Mouse (Mus musculus) kidney, embryonic 14.5 days (tissue): ENCODE data around the gene Irgc1. TPM values are rescaled to one million over a fixed set of nuclear protein-coding genes. Genes with fewer than 3 reads are reported as not detected.
"Not testable (repeated sequence)": the region's sequence is repeated elsewhere in the genome, so short reads cannot be mapped to it uniquely, and the experiment has no call there.

Source experiments
- ATAC-seq: fragments of 200-750 bp; cut with Nextera tagmentation; 2 replicates; pipeline ENCODE4 v1.8.0; 2017; ENCODE audit warnings: moderate number of reproducible peaks, mild to moderate bottlenecking, moderate TSS enrichment, moderate library complexity; ENCODE audit not compliant: low FRiP score, low TSS enrichment
- H3K27ac ChIP-seq: fragments of 300-500 bp; sonication (generic); 2 replicates; pipeline ENCODE4 v1.5.1; 2014; ENCODE audit warnings: low read depth, mild to moderate bottlenecking, low read length, moderate library complexity, mixed read lengths
- H3K27me3 ChIP-seq: fragments of 300-500 bp; sonication (generic); 2 replicates; pipeline ENCODE4 v1.6.1; 2014; ENCODE audit warnings: mild to moderate bottlenecking, low read length; ENCODE audit not compliant: control insufficient read depth, insufficient read depth
- H3K36me3 ChIP-seq: fragments of 300-500 bp; sonication (generic); 2 replicates; pipeline ENCODE4 v1.6.1; 2014; ENCODE audit warnings: low read length, mixed read lengths; ENCODE audit not compliant: control insufficient read depth, insufficient read depth
- H3K4me1 ChIP-seq: fragments of 300-500 bp; sonication (generic); 2 replicates; pipeline ENCODE4 v1.6.1; 2014; ENCODE audit warnings: low read length, mixed read lengths; ENCODE audit not compliant: control insufficient read depth, insufficient read depth
- H3K4me2 ChIP-seq: fragments of 300-500 bp; sonication (generic); replicated peaks from 2 replicates; pipeline ENCODE4 v1.6.1; 2014; ENCODE audit warnings: low read depth, mild to moderate bottlenecking, low read length
- H3K4me3 ChIP-seq: fragments of 300-500 bp; sonication (generic); 2 replicates; pipeline ENCODE4 v1.5.1; 2014; ENCODE audit warnings: mild to moderate bottlenecking, low read length
- H3K9ac ChIP-seq: fragments of 300-500 bp; sonication (generic); 2 replicates; pipeline ENCODE4 v1.6.1; 2014; ENCODE audit warnings: low read depth, mild to moderate bottlenecking, low read length, moderate library complexity
- H3K9me3 ChIP-seq: fragments of 300-500 bp; sonication (generic); 2 replicates; pipeline ENCODE4 v1.6.1; 2016; ENCODE audit warnings: low read length; ENCODE audit not compliant: control insufficient read depth
- WGBS: fragments of 180-500 bp; shearing (Covaris S2); extraction: QIAGEN DNeasy Blood & Tissue Kit; methylation state at CpG from one replicate; pipeline ENCODE4 v1.1.7; 2014; 5-methylcytosine and 5-hydroxymethylcytosine counted together
- polyA plus RNA-seq: library from polyadenylated mRNA; unstranded; fragments of >200 nt; fragmentation: Nextera tagmentation; extraction: Ambion mirVana; gene quantifications from 2 replicates; pipeline ENCODE4 v1.2.1, GENCODE M21; 2014

Irgc1 gene
- not detected in 2 replicates for polyA plus RNA-seq

DNA sequence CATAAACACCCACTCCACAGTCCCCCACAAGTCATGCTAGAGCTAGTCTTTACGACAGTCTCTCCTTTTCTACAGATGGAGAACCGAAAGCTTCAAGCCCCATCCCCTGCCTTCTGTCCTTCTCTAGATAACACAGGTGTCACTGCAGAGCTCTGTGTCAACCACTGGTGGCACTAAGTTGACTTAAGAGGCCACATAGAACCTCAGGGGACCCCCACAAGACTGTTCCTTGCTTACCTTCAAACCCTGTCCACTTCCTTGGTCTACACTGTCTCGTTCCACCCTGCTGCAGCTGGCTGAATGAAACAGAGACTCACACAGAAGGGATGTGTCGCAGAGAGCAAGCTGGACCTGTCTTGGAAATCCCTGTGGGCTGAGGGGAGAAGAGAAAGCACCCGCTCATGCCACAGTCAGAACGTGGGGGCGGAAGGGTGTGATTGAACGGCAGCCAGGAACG lies at the start of gene Irgc1:
TSS of gene Irgc1 (minus strand) at position 443 of the 457 bp plus-strand sequence.
- no peak for ATAC-seq
- no peak within 1 kb of the TSS for H3K27ac ChIP-seq
- H3K27me3 ChIP-seq, result no peaks in the 10 kb centered on the region
- no peak within 1 kb of the TSS for H3K9ac ChIP-seq
- 65% methylated on average over 9 of the region's 9 CpGs for WGBS
- no peaks in the 10 kb centered on the region for H3K4me1 ChIP-seq
- H3K9me3 ChIP-seq, result no peaks in the 10 kb centered on the region
- no peak within 1 kb of the TSS for H3K4me3 ChIP-seq
- no peaks in the 10 kb centered on the region for H3K36me3 ChIP-seq
- no peak within 1 kb of the TSS for H3K4me2 ChIP-seq

DNA sequence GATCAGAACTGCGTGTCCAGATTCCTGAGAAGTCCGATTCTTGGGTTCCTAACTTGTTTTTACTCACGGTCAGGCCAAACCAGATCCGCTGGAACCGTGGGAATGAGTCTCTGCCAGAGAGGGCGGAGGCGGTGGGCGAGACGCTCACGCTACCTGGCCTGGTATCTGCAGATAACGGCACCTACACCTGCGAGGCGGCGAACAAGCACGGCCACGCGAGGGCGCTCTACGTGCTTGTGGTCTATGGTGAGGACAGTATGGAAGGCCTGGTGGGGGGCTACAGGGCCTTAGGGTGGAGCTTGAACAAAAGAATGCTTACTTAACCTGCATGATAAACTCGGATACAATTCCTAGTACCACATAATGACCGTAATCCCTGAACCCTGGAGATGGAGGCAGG lies 49.4 kb upstream of the Irgc1 start:
- Histone ChIP-seq H3K4me2 (no peak overlapping the region), H3K4me3 (no peak overlapping the region), H3K9me3 (0 out of 2 replicates have a peak, but pooled peaks cover 3% of the 10 kb centered on the region), H3K27ac (no peak overlapping the region), H3K27me3 (peaks cover 17% of the 10 kb centered on the region), H3K9ac (no peak overlapping the region), H3K4me1 (peaks cover 20% of the 10 kb centered on the region; the same call in 1 of the 2 replicates), H3K36me3 (no peaks in the 10 kb centered on the region)
- ATAC-seq, result no peak
- 63% methylated on average over 21 of the region's 21 CpGs for WGBS

DNA sequence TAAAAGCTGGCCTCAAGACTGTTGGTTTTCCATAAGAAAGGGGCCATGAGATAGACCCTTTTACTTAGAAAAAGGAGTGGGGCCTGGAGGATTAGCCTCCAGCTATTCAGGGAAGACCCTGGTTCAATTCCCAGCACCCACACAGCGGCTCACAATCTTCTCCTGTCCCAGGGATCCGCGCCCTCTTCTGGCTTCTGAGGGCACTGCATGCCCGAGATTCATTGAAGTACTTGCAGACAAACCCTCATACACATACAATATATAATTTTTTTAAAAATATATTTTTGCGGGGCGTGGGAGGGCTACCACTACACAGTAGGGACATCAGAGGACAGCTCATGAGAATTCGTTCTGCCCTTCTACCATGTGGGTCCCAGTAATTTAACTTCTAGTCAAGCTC lies 48.8 kb upstream of the Irgc1 start:
- Histone ChIP-seq H3K27ac (no peak overlapping the region), H3K36me3 (no peaks in the 10 kb centered on the region), H3K4me3 (no peak overlapping the region), H3K4me2 (no peak overlapping the region), H3K9me3 (0 out of 2 replicates have a peak, but pooled peaks cover 3% of the 10 kb centered on the region), H3K9ac (no peak overlapping the region), H3K27me3 (peaks cover 17% of the 10 kb centered on the region), H3K4me1 (peaks cover 18% of the 10 kb centered on the region; the same call in 1 of the 2 replicates)
- no peak for ATAC-seq
- 42% methylated on average over 7 of the region's 7 CpGs for WGBS

DNA sequence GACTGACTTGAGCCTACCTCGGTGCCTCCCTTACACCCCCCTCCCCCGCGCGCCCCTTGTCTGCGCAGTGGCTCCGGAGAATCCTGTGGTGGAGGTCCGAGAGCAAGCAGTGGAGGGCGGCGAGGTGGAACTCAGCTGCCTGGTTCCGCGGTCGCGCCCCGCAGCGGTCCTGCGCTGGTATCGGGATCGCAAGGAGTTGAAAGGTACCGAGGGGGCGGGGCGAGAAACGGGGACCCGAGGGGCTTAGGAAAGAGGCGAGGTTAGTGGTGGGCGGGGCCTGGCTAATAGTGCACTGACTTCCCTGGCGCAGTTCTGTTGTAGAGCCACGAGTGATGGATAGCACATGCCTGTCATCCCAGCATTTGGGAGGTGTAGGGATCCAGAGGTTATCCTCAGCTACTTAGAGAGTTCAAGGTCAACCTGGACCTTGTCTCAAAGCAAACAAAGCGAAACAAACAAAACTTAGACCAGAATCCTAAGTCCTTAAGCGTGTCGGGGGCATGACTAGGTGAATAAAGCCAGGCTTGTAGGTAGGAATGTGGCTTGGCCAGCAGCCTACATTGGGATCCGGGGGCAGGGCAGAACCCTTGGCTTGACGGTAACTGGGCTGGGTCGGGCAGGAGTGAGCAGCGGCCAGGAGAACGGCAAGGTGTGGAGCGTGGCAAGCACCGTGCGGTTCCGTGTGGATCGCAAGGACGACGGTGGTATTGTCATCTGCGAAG lies 47.9 kb upstream of the Irgc1 start:
- 0 out of 2 replicates have a peak, but pooled peaks cover 3% of the 10 kb centered on the region for H3K9me3 ChIP-seq
- 10% methylated on average over 43 of the region's 43 CpGs for WGBS
- no peak overlapping the region for H3K9ac ChIP-seq
- H3K4me3 ChIP-seq, result peak overlapping the region; percentile 29
- peak overlapping the region; percentile 43 for H3K4me2 ChIP-seq
- ATAC-seq, result peak; percentile 77
- peaks cover 17% of the 10 kb centered on the region for H3K27me3 ChIP-seq
- no peak overlapping the region; the same call in 1 of the 2 replicates for H3K27ac ChIP-seq
- H3K36me3 ChIP-seq, result no peaks in the 10 kb centered on the region
- H3K4me1 ChIP-seq, result peaks cover 13% of the 10 kb centered on the region; the same call in 1 of the 2 replicates

DNA sequence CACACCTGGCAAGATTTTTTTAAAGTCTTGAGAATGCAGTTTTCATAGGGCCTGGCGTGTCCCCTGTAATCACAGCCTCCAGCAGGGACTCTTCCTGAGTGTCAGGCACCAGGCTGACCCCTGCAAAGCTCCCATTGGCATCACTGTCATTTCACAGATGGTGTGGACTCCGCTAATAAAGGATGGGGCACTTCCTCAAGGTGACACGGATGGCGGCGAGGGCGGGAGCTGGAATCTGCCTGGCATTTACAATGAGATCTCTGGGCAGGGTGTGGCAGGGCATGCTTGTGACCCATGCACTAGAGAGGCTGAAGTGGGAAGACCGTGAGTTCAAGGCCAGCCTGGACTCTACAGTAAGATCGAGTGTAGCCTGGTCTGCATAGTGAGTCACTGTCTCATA lies 36.2 kb upstream of the Irgc1 start:
- no peak for ATAC-seq
- no peak overlapping the region for H3K4me3 ChIP-seq
- WGBS, result 88% methylated on average over 8 of the region's 8 CpGs
- H3K4me1 ChIP-seq, result peaks cover 9% of the 10 kb centered on the region; the same call in 1 of the 2 replicates
- no peak overlapping the region for H3K9ac ChIP-seq
- H3K27me3 ChIP-seq, result no peaks in the 10 kb centered on the region
- H3K27ac ChIP-seq, result no peak overlapping the region
- no peaks in the 10 kb centered on the region for H3K36me3 ChIP-seq
- no peaks in the 10 kb centered on the region for H3K9me3 ChIP-seq
- H3K4me2 ChIP-seq, result no peak overlapping the region

DNA sequence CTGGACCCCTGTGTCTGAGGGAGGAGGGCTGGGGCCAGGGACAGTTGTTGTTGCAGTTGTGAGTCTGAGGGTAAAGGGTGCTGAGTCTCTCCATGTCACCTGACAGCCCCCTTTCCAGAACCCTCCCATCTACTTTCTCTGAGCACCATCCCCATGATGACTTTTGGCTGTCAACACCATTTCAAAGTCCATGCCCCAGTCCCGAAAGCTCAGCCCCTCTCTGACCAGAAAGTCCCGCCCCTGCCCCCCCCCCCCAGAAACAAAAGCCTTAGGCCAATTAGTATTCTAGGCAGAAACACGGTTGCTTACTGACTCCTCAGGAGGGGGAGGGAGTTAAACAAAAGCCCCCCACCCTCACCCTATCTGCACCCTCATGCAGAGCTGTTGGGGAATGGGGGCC lies 35.3 kb upstream of the Irgc1 start:
- no peak for ATAC-seq
- peaks cover 9% of the 10 kb centered on the region; the same call in 1 of the 2 replicates for H3K4me1 ChIP-seq
- H3K9me3 ChIP-seq, result no peaks in the 10 kb centered on the region
- no peak overlapping the region for H3K4me3 ChIP-seq
- no peaks in the 10 kb centered on the region for H3K36me3 ChIP-seq
- H3K9ac ChIP-seq, result no peak overlapping the region
- 31% methylated on average over 3 of the region's 3 CpGs for WGBS
- no peak overlapping the region for H3K27ac ChIP-seq
- H3K27me3 ChIP-seq, result peaks cover 4% of the 10 kb centered on the region; the same call in 1 of the 2 replicates
- H3K4me2 ChIP-seq, result no peak overlapping the region

DNA sequence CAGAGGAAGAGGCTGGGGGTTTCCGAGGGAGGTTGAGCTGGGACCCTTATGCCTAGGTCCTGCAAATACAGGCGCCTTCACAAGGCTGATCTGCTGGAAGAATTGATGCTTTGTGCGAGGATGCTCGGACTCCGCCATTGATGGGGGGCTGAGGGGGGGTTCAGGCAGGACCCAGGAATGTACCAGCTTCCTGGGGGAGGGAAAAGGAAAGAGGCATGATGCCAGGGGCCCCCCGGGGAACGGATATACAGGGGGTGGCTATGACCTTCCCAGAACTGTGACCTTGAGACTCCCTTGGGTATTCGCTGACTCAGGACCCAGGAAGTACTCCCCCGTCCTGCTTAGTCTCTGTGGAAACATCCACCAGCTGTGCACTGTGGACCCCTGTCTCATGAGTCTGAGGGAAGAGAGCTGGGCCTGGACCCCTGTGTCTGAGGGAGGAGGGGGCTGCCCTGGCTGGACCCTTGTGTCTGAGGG lies 34.6 kb upstream of the Irgc1 start:
- H3K4me2 ChIP-seq, result no peak overlapping the region
- peak; percentile 41; the same call in 1 of the 2 replicates for ATAC-seq
- no peak overlapping the region for H3K9ac ChIP-seq
- H3K4me3 ChIP-seq, result no peak overlapping the region
- 35% methylated on average over 9 of the region's 9 CpGs for WGBS
- peaks cover 9% of the 10 kb centered on the region; the same call in 1 of the 2 replicates for H3K4me1 ChIP-seq
- no peaks in the 10 kb centered on the region for H3K9me3 ChIP-seq
- no peak overlapping the region for H3K27ac ChIP-seq
- peaks cover 4% of the 10 kb centered on the region; the same call in 1 of the 2 replicates for H3K27me3 ChIP-seq
- H3K36me3 ChIP-seq, result no peaks in the 10 kb centered on the region

DNA sequence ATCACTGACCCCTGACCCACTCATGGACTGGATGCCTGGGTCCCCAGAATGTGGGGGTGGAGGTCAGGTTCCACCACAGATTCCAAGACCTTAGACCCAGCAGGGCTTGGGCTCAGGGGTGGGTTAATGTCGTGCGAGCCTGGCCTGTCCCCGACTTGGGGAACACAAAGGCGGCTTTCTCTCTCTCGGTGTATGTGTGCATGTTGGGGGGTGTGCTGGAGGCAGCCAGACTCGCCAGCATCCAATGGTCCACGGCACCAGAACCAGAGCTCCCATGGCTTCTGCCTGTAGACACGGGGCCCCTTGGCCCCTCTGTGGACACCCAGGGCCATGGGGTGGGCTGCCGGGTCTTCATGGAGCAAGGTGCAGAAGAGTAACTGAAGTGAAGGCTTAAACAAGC lies 33.4 kb upstream of the Irgc1 start:
- no peak overlapping the region for H3K4me3 ChIP-seq
- WGBS, result 84% methylated on average over 9 of the region's 9 CpGs
- H3K4me1 ChIP-seq, result peaks cover 17% of the 10 kb centered on the region; the same call in 1 of the 2 replicates
- no peak overlapping the region for H3K4me2 ChIP-seq
- ATAC-seq, result no peak
- no peaks in the 10 kb centered on the region for H3K36me3 ChIP-seq
- H3K27ac ChIP-seq, result no peak overlapping the region
- peaks cover 4% of the 10 kb centered on the region; the same call in 1 of the 2 replicates for H3K27me3 ChIP-seq
- no peak overlapping the region for H3K9ac ChIP-seq
- no peaks in the 10 kb centered on the region for H3K9me3 ChIP-seq

DNA sequence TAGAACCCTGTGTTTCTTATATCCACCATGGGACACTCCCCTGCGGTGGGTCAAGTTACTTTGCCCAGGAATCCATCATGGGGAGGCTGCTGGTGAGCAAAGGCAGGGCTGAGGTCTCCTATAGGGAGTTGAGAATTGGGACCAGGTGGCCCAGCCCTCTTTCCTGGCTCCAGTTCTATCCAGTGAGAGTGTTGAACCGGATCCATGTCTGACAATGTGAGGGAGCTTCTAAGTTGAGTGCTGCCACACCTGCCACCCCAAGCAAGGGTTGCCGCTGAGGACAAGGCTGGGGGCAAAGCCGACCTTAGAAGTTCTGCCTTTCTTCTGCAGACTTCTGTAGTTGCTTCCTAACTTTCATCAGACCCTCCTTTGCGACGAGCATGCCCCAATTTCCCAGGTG lies 31.2 kb upstream of the Irgc1 start:
- not testable (repeated sequence) for H3K27me3 ChIP-seq, H3K27ac ChIP-seq, H3K4me3 ChIP-seq, H3K9me3 ChIP-seq, H3K36me3 ChIP-seq, H3K9ac ChIP-seq, ATAC-seq
- 0 out of 2 replicates have a peak overlapping the region, but pooled peaks have one; percentile 97 for H3K4me2 ChIP-seq
- H3K4me1 ChIP-seq, result peaks cover 17% of the 10 kb centered on the region; the same call in 1 of the 2 replicates
- 47% methylated on average over 6 of the region's 6 CpGs for WGBS
